ENCODE assay signal across 23 mouse cellular contexts in the genomic region with DNA sequence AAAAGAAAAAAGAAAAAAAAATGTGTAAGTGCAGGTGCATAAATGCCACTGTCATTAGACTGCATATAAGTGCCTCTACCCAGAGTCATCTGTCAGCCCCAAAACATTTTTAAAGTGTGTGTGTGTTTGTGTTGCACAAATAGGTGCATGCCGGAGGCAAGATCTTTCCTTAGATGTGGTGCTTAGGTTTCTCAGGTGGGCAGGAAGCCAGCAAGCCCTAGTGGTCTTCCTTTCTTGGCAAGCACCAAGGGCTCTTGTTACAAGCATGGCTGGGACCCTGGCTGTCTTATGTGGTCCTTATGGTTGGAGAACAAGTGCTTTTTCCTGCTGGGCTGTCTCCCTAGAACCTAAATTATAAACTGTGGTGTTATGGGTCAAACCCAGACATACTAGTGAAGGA. TPM values are rescaled to one million over a fixed set of nuclear protein-coding genes. Genes with fewer than 3 reads are reported as not detected.
A peak's percentile ranks its signal among the peaks of the same experiment; 100 is the strongest.
DNase-seq lines count a peak whose midpoint lies in the region; ATAC-seq and TF ChIP-seq lines count a peak whose summit lies in the region.
"Had no signal": no experiment of that assay in that cellular context is flagged by ENCODE, and none has a peak within 500 bp of the region (broad histone marks: within the 10 kb centered on the region; RNA-seq: fewer than 3 reads in every experiment).

No protein-coding gene starts in this region.

- peak; percentile 60 to 72 for DNase-seq in cerebellum, postnatal 10 days
- DNase-seq in cerebellum, adult 8-10 months: no peak
- DNase-seq in hindbrain, postnatal 0 days (ENCODE audit: low spot score): peak; percentile 27
- no peak for DNase-seq in hindbrain, embryonic 11.5 days (ENCODE audit: low spot score)
- DNase-seq in thymus, postnatal 0 days (ENCODE audit: low spot score): peak; percentile 23
- DNase-seq in thymus, postnatal 10 days (ENCODE audit: low spot score in 2 of 2): no peak
- no peak for DNase-seq in spleen, adult 12 weeks (ENCODE audit: low spot score)
- DNase-seq: adrenal gland, postnatal 10 days; B cell, adult 2 months; cerebellum, adult 11 months; cerebellum, adult 9-10 months; embryo, embryonic 11 days; gastrocnemius, postnatal 10 days; heart, adult 2 months had no signal

- H3K4me1 ChIP-seq in hindbrain, postnatal 0 days (ENCODE audit: insufficient read depth, low read length): 0 out of 2 replicates have a peak, but pooled peaks cover 3% of the 10 kb centered on the region
- H3K4me1 ChIP-seq in hindbrain, embryonic 11.5 days (replicated peaks; ENCODE audit: control insufficient read depth, insufficient read depth, low read length): no peaks in the 10 kb centered on the region

- no peak for TF ChIP-seq CTCF in hindbrain, postnatal 0 days (IDR thresholded peaks at IDR 0.05; ENCODE audit: low read depth)

- no peak overlapping the region for H3K27ac ChIP-seq in hindbrain, postnatal 0 days
- no peak overlapping the region for H3K27ac ChIP-seq in hindbrain, embryonic 11.5 days (ENCODE audit: low read depth, low read length)
- H3K27ac ChIP-seq: embryonic facial prominence, embryonic 12.5 days; forebrain, embryonic 12.5 days; heart, adult 2 months; hindbrain, embryonic 10.5 days; hindbrain, embryonic 15.5 days had no signal

- no peak overlapping the region for H3K4me3 ChIP-seq in hindbrain, postnatal 0 days (ENCODE audit: low read length)
- H3K4me3 ChIP-seq in hindbrain, embryonic 11.5 days (ENCODE audit: low read depth, low read length): no peak overlapping the region
- H3K4me3 ChIP-seq: embryonic facial prominence, embryonic 12.5 days; forebrain, embryonic 12.5 days; heart, adult 2 months; heart, embryonic 12.5 days; hindbrain, embryonic 10.5 days; hindbrain, embryonic 15.5 days had no signal

- 66% methylated on average over 1 of the region's 1 CpGs for WGBS in hindbrain, postnatal 0 days
- 100% methylated on average over 1 of the region's 1 CpGs for WGBS in hindbrain, embryonic 11.5 days

- no peak for ATAC-seq in hindbrain, postnatal 0 days
- no peak for ATAC-seq in hindbrain, embryonic 11.5 days (ENCODE audit: low FRiP score)
- ATAC-seq: CD4-positive, CD25-positive, alpha-beta regulatory T cell, adult 4 months; forebrain, embryonic 16.5 days; inflammation-experienced regulatory T-cells, adult 6 months had no signal

- H3K4me2 ChIP-seq in hindbrain, postnatal 0 days (ENCODE audit: low read depth, low read length): no peak overlapping the region
- H3K4me2 ChIP-seq in hindbrain, embryonic 11.5 days (replicated peaks; ENCODE audit: low read depth, low read length): no peak overlapping the region
- H3K4me2 ChIP-seq: embryonic facial prominence, embryonic 12.5 days; forebrain, embryonic 12.5 days; heart, embryonic 12.5 days; hindbrain, embryonic 15.5 days had no signal

- no peaks in the 10 kb centered on the region for H3K36me3 ChIP-seq in hindbrain, postnatal 0 days (ENCODE audit: insufficient read depth, low read length)
- H3K36me3 ChIP-seq in hindbrain, embryonic 11.5 days (ENCODE audit: control insufficient read depth, insufficient read depth, low read length): no peaks in the 10 kb centered on the region
- H3K36me3 ChIP-seq: embryonic facial prominence, embryonic 12.5 days; forebrain, embryonic 12.5 days; G1E; hindbrain, embryonic 10.5 days; hindbrain, embryonic 15.5 days had no signal

- no peak overlapping the region for H3K9ac ChIP-seq in hindbrain, postnatal 0 days (replicated peaks; ENCODE audit: low read length)
- no peak overlapping the region for H3K9ac ChIP-seq in hindbrain, embryonic 11.5 days (ENCODE audit: low read depth, low read length)
- H3K9ac ChIP-seq: embryonic facial prominence, embryonic 12.5 days; forebrain, embryonic 12.5 days; heart, embryonic 12.5 days; hindbrain, embryonic 15.5 days had no signal

- no peaks in the 10 kb centered on the region for H3K27me3 ChIP-seq in hindbrain, postnatal 0 days (ENCODE audit: insufficient read depth, low read length)
- H3K27me3 ChIP-seq in hindbrain, embryonic 11.5 days (ENCODE audit: control insufficient read depth, insufficient read depth, low read length): no peaks in the 10 kb centered on the region
- H3K27me3 ChIP-seq: embryonic facial prominence, embryonic 12.5 days; forebrain, embryonic 12.5 days; heart, embryonic 12.5 days; hindbrain, embryonic 15.5 days had no signal

- H3K9me3 ChIP-seq in hindbrain, postnatal 0 days (ENCODE audit: low read length): no peaks in the 10 kb centered on the region
- H3K9me3 ChIP-seq in hindbrain, embryonic 11.5 days (ENCODE audit: control insufficient read depth, low read length): no peaks in the 10 kb centered on the region
- H3K9me3 ChIP-seq: embryonic facial prominence, embryonic 12.5 days; forebrain, embryonic 12.5 days; G1E; heart, embryonic 12.5 days; hindbrain, embryonic 10.5 days; hindbrain, embryonic 15.5 days had no signal

RNA-seq across cellular contexts. Expression of a gene that starts 5.3 kb away (rescaled TPM):
- 24.5 and 25.6 TPM in 2 replicates for total RNA-seq in hindbrain, postnatal 0 days (2014; rRNA removed)
- polyA plus RNA-seq in hindbrain, postnatal 0 days (2015; fragmentation: Nextera tagmentation; extraction: Ambion mirVana): 94.0 TPM in 2 replicates
- polyA plus RNA-seq in hindbrain, embryonic 11.5 days (2014; fragmentation: Nextera tagmentation; extraction: Ambion mirVana): 75.6 and 75.9 TPM in 2 replicates
- 73.5 and 77.6 TPM in 2 replicates for polyA plus RNA-seq in thymus, postnatal 0 days (2015; fragmentation: Nextera tagmentation; extraction: Ambion mirVana)

RNA-seq across cellular contexts. Expression of a gene that starts 24.8 kb away (rescaled TPM):
- total RNA-seq in hindbrain, postnatal 0 days (2014; rRNA removed): 2.0 and 3.1 TPM in 2 replicates
- polyA plus RNA-seq in hindbrain, postnatal 0 days (2015; fragmentation: Nextera tagmentation; extraction: Ambion mirVana): 2.6 and 3.4 TPM in 2 replicates
- 0.95 and 1.1 TPM in 2 replicates for polyA plus RNA-seq in hindbrain, embryonic 11.5 days (2014; fragmentation: Nextera tagmentation; extraction: Ambion mirVana)
- polyA plus RNA-seq in thymus, postnatal 0 days (2015; fragmentation: Nextera tagmentation; extraction: Ambion mirVana): 0.20 and 0.39 TPM in 2 replicates
- polyA plus RNA-seq: G1E had no signal

Comparison
In these comparisons a context has a peak if more than half of its experiments do, and no peak if none do; other contexts are left out.
1. DNase-seq: peak in cerebellum, postnatal 10 days (2 of 2), hindbrain, postnatal 0 days (single experiment) and thymus, postnatal 0 days (single experiment); none in cerebellum, adult 8-10 months (single experiment), hindbrain, embryonic 11.5 days (single experiment), thymus, postnatal 10 days (0 of 2) and spleen, adult 12 weeks (single experiment).